ENCODE assay signal across 18 mouse cellular contexts in genomic region chr5:65428321-65428720, GRCm38 (mm10). TPM values are rescaled to one million over a fixed set of nuclear protein-coding genes. Genes with fewer than 3 reads are reported as not detected.
DNase-seq lines count a peak whose midpoint lies in the region; ATAC-seq and TF ChIP-seq lines count a peak whose summit lies in the region.
"Had no signal": no experiment of that assay in that cellular context is flagged by ENCODE, and none has a peak within 500 bp of the region (broad histone marks: within the 10 kb centered on the region; RNA-seq: fewer than 3 reads in every experiment).

No protein-coding gene starts in this region.

- no peak for ATAC-seq in kidney, embryonic 14.5 days (ENCODE audit: low FRiP score, low TSS enrichment)
- ATAC-seq: CD4-positive, CD25-positive, alpha-beta regulatory T cell, adult 4 months; hindbrain, embryonic 16.5 days; midbrain, embryonic 13.5 days; Patski had no signal

- H3K4me2 ChIP-seq in kidney, embryonic 14.5 days (replicated peaks; ENCODE audit: low read depth, low read length) = no peak overlapping the region
- H3K4me2 ChIP-seq: forebrain, embryonic 12.5 days; heart, embryonic 15.5 days; midbrain, embryonic 13.5 days had no signal

- no peaks in the 10 kb centered on the region for H3K27me3 ChIP-seq in kidney, embryonic 14.5 days (ENCODE audit: control insufficient read depth, insufficient read depth, low read length)
- H3K27me3 ChIP-seq: forebrain, embryonic 12.5 days; heart, embryonic 15.5 days; midbrain, embryonic 13.5 days; Patski had no signal

- peak; percentile 47 to 61 for DNase-seq in kidney, adult 8-10 months
- DNase-seq in ES-E14 (ENCODE audit: low read depth, low spot score) = no peak
- DNase-seq in fibroblast of lung, adult 2 months (ENCODE audit: low read depth) = peak; percentile 44
- DNase-seq in lung, postnatal 36 days = peak; percentile 66
- no peak for DNase-seq in heart, postnatal 14 days
- no peak for DNase-seq in heart, postnatal 10 days
- DNase-seq in spleen, adult 12 weeks (ENCODE audit: low spot score) = no peak
- DNase-seq: adrenal gland, adult 8-10 months; cerebellum, adult 8-10 months; heart, adult 11 months; spleen, adult 18-20 months had no signal

- no peak overlapping the region for H3K27ac ChIP-seq in kidney, embryonic 14.5 days (ENCODE audit: low read depth, low read length)
- H3K27ac ChIP-seq in ES-E14 (ENCODE audit: insufficient read depth, low read depth, low read length, poor library complexity, severe bottlenecking) = peak overlapping the region; percentile 58; the same call in 1 of the 2 replicates
- H3K27ac ChIP-seq: forebrain, embryonic 12.5 days; heart, embryonic 15.5 days; midbrain, embryonic 13.5 days had no signal

- 52% methylated on average over 4 of the region's 4 CpGs for WGBS in kidney, embryonic 14.5 days

- H3K4me1 ChIP-seq in kidney, embryonic 14.5 days (ENCODE audit: control insufficient read depth, insufficient read depth, low read length) = 0 out of 2 replicates have a peak, but pooled peaks cover 2% of the 10 kb centered on the region
- H3K4me1 ChIP-seq in ES-E14 (ENCODE audit: control insufficient read depth in 2 of 2, insufficient read depth in 2 of 2, low read length in 2 of 2, poor library complexity in 1 of 2) = peaks cover 0 to 5% of the 10 kb centered on the region in 2 experiments; a peak in 1 of 4 replicates
- H3K4me1 ChIP-seq: forebrain, embryonic 12.5 days had no signal

- intact Hi-C loops in heart, postnatal 14 days (cut with DNase I) = no loop called here
- intact Hi-C loops in heart, postnatal 10 days (cut with DNase I) = no loop called here

- in situ Hi-C loops in ES-E14 (cut with MboI; ENCODE audit: low sequenced_read_pairs in 2 of 2, unreplicated experiment in 2 of 2) = no loop called here

- H3K4me3 ChIP-seq in kidney, embryonic 14.5 days (ENCODE audit: low read length) = no peak overlapping the region
- 0 out of 4 replicates have a peak overlapping the region, but pooled peaks of 1 of the 2 experiments have one; percentile 3 for H3K4me3 ChIP-seq in ES-E14 (ENCODE audit: insufficient read depth in 1 of 2, low read depth in 1 of 2, low read length in 2 of 2, poor library complexity in 1 of 2, severe bottlenecking in 1 of 2)
- H3K4me3 ChIP-seq: forebrain, embryonic 12.5 days; heart, embryonic 15.5 days; midbrain, embryonic 13.5 days had no signal

- no peak overlapping the region for H3K9ac ChIP-seq in kidney, embryonic 14.5 days (ENCODE audit: low read depth, low read length)
- H3K9ac ChIP-seq in ES-E14 (ENCODE audit: insufficient read depth, low read depth, low read length, poor library complexity, severe bottlenecking) = peak overlapping the region; percentile 53
- H3K9ac ChIP-seq: forebrain, embryonic 12.5 days; heart, embryonic 15.5 days; midbrain, embryonic 13.5 days had no signal

- H3K36me3 ChIP-seq in kidney, embryonic 14.5 days (ENCODE audit: control insufficient read depth, insufficient read depth, low read length) = peaks cover 11% of the 10 kb centered on the region; the same call in 1 of the 2 replicates
- no peaks in the 10 kb centered on the region; the same call in 1 of the 2 replicates for H3K36me3 ChIP-seq in ES-E14 (ENCODE audit: control insufficient read depth, insufficient read depth, low read length, poor library complexity, severe bottlenecking)

- H3K9me3 ChIP-seq in kidney, embryonic 14.5 days (ENCODE audit: control insufficient read depth, low read length) = no peaks in the 10 kb centered on the region
- H3K9me3 ChIP-seq in ES-E14 (ENCODE audit: control insufficient read depth, insufficient read depth, low read depth, low read length) = no peaks in the 10 kb centered on the region
- H3K9me3 ChIP-seq: forebrain, embryonic 12.5 days; heart, embryonic 15.5 days; midbrain, embryonic 13.5 days had no signal

TF ChIP-seq in ES-E14, 5 proteins besides CTCF, POLR2A, EP300 and RAD21:
- TF ChIP-seq ZC3H11A (IDR thresholded peaks at IDR 0.05; ENCODE audit: borderline replicate concordance, low read depth, low read length) = no peak
- peak; percentile 84 for TF ChIP-seq MAFK (IDR thresholded peaks at IDR 0.05; ENCODE audit: insufficient read depth, low read depth, low read length)

RNA-seq across cellular contexts. Expression of gene Ugdh, which starts 7.4 kb away (rescaled TPM):
- 56.2 and 68.9 TPM in 2 replicates for polyA plus RNA-seq in kidney, embryonic 14.5 days (2014; fragmentation: Nextera tagmentation; extraction: Ambion mirVana)
- total RNA-seq in ES-E14 (2012; rRNA removed) = 6.9 and 15.8 TPM in 2 replicates
- 10 to 100 TPM; 23.2 to 25.1 TPM for total RNA-seq in heart, postnatal 14 days (2021)
- total RNA-seq in heart, postnatal 10 days (2021) = 10 to 100 TPM; 31.5 to 32.1 TPM

RNA-seq across cellular contexts. Expression of gene Lias, which starts 37.0 kb away (rescaled TPM):
- polyA plus RNA-seq in kidney, embryonic 14.5 days (2014; fragmentation: Nextera tagmentation; extraction: Ambion mirVana) = 66.5 and 68.3 TPM in 2 replicates
- 38.8 and 52.8 TPM in 2 replicates for total RNA-seq in ES-E14 (2012; rRNA removed)
- total RNA-seq in heart, postnatal 14 days (2021) = 10 to 100 TPM; 53.3 to 60.3 TPM
- 10 to 100 TPM; 56.7 to 57.9 TPM for total RNA-seq in heart, postnatal 10 days (2021)

RNA-seq across cellular contexts. Expression of gene Rpl9, which starts 37.1 kb away (rescaled TPM):
- 1,219 and 1,442 TPM in 2 replicates for polyA plus RNA-seq in kidney, embryonic 14.5 days (2014; fragmentation: Nextera tagmentation; extraction: Ambion mirVana)
- 1,957 and 1,967 TPM in 2 replicates for total RNA-seq in ES-E14 (2012; rRNA removed)
- 100 to 1,000 TPM; 580 to 665 TPM for total RNA-seq in heart, postnatal 14 days (2021)
- 100 to 1,000 TPM; 756 to 758 TPM for total RNA-seq in heart, postnatal 10 days (2021)

Comparison
In these comparisons a context has a peak if more than half of its experiments do, and no peak if none do; other contexts are left out.
1. DNase-seq: peak in kidney, adult 8-10 months (2 of 2), fibroblast of lung, adult 2 months (single experiment) and lung, postnatal 36 days (single experiment); none in ES-E14 (single experiment), heart, postnatal 14 days (0 of 2), heart, postnatal 10 days (0 of 2) and spleen, adult 12 weeks (single experiment).